Mouse (Mus musculus): ENCODE data around the gene Ssu2. TPM values are rescaled to one million over a fixed set of nuclear protein-coding genes. Genes with fewer than 3 reads are reported as not detected.

The Ssu2 gene
- polyA plus RNA-seq, 1 experiment from 2014 or later = 3.4 TPM

Other genes with a start within 250 kb of the Ssu2 start
- 17.9 and 18.0 TPM in 2 replicates for gene Lmcd1, start 114.3 kb downstream of the Ssu2 start, polyA plus RNA-seq (2014; fragmentation: Nextera tagmentation; extraction: Ambion mirVana)
- gene Cav3, start 71.5 kb upstream of the Ssu2 start, polyA plus RNA-seq (2014; fragmentation: Nextera tagmentation; extraction: Ambion mirVana) = 0.47 and 0.51 TPM in 2 replicates
- 0.24 and 0.39 TPM in 2 replicates for gene Oxtr, start 101.9 kb upstream of the Ssu2 start, polyA plus RNA-seq (2014; fragmentation: Nextera tagmentation; extraction: Ambion mirVana)

Measured in intestine, embryonic 14.5 days (tissue).